Mouse (Mus musculus) limb, embryonic 10.5 days (tissue): ENCODE data around the gene Peli2. TPM values are rescaled to one million over a fixed set of nuclear protein-coding genes. Genes with fewer than 3 reads are reported as not detected.
A peak's percentile ranks its signal among the peaks of the same experiment; 100 is the strongest.

Experiments used
- DNase-seq: peaks from one replicate; pipeline ENCODE4 v3.0.0-alpha.2; 2017; ENCODE audit warnings: low spot score
- H3K27ac ChIP-seq: fragments of 300-500 bp; sonication (generic); 2 replicates; pipeline ENCODE4 v1.5.1; 2016; ENCODE audit warnings: mild to moderate bottlenecking
- H3K27me3 ChIP-seq: fragments of 300-500 bp; sonication (generic); 2 replicates; pipeline ENCODE4 v1.6.1; 2016; ENCODE audit warnings: low read depth, mild to moderate bottlenecking; ENCODE audit not compliant: poor library complexity, severe bottlenecking
- H3K36me3 ChIP-seq: fragments of 300-500 bp; sonication (generic); 2 replicates; pipeline ENCODE4 v1.6.1; 2016; ENCODE audit warnings: mild to moderate bottlenecking, moderate library complexity
- H3K4me1 ChIP-seq: fragments of 300-500 bp; sonication (generic); 2 replicates; pipeline ENCODE4 v1.6.1; 2016
- H3K4me3 ChIP-seq: fragments of 300-500 bp; sonication (generic); 2 replicates; pipeline ENCODE4 v1.5.1; 2016; ENCODE audit warnings: mild to moderate bottlenecking, moderate library complexity
- H3K9me3 ChIP-seq: fragments of 300-500 bp; sonication (generic); replicated peaks from 2 replicates; pipeline ENCODE4 v1.6.1; 2016; ENCODE audit warnings: mild to moderate bottlenecking
- WGBS: fragments of 180-500 bp; shearing (Covaris S2); methylation state at CpG from one replicate; pipeline ENCODE4 v1.1.7; 2016; 5-methylcytosine and 5-hydroxymethylcytosine counted together
- polyA plus RNA-seq: library from polyadenylated mRNA; unstranded; fragments of >200 nt; fragmentation: Nextera tagmentation; extraction: Ambion mirVana; gene quantifications from 2 replicates; pipeline ENCODE4 v1.2.1, GENCODE M21; 2016

Gene Peli2
- polyA plus RNA-seq, 1 experiment from 2014 or later, result 7.3 TPM

- Histone ChIP-seq H3K36me3 (no peaks in the 10 kb centered on the region), H3K4me1 (peaks cover 55% of the 10 kb centered on the region), H3K27me3 (no peaks in the 10 kb centered on the region), H3K4me3 (no peak overlapping the region), H3K27ac (no peak overlapping the region), H3K9me3 (no peaks in the 10 kb centered on the region)
- DNase-seq, result no peak
- 54% methylated on average over 17 of the region's 17 CpGs for WGBS
These were observed 81.7 kb downstream of the Peli2 start for GRCm38 (mm10) chr14:48202096-48203036.

GRCm38 (mm10) chr14:48205044-48205443 lies 84.4 kb downstream of the Peli2 start:
- H3K27ac ChIP-seq, result no peak overlapping the region
- no peaks in the 10 kb centered on the region for H3K36me3 ChIP-seq
- H3K27me3 ChIP-seq, result no peaks in the 10 kb centered on the region
- no peaks in the 10 kb centered on the region for H3K9me3 ChIP-seq
- 54% methylated on average over 10 of the region's 10 CpGs for WGBS
- DNase-seq, result no peak
- peaks cover 48% of the 10 kb centered on the region for H3K4me1 ChIP-seq
- H3K4me3 ChIP-seq, result no peak overlapping the region

GRCm38 (mm10) chr14:48205635-48206034 lies 85.0 kb downstream of the Peli2 start:
- Histone ChIP-seq H3K4me3 (no peak overlapping the region), H3K36me3 (no peaks in the 10 kb centered on the region), H3K4me1 (peaks cover 42% of the 10 kb centered on the region), H3K27ac (no peak overlapping the region), H3K27me3 (no peaks in the 10 kb centered on the region), H3K9me3 (no peaks in the 10 kb centered on the region)
- 71% methylated on average over 11 of the region's 11 CpGs for WGBS
- no peak for DNase-seq

- Histone ChIP-seq H3K27ac (0 out of 2 replicates have a peak overlapping the region, but pooled peaks have one; percentile 25), H3K4me1 (peaks cover 30% of the 10 kb centered on the region), H3K36me3 (no peaks in the 10 kb centered on the region), H3K9me3 (no peaks in the 10 kb centered on the region), H3K27me3 (no peaks in the 10 kb centered on the region), H3K4me3 (no peak overlapping the region)
- 47% methylated on average over 15 of the region's 15 CpGs for WGBS
- no peak for DNase-seq
These were observed 86.5 kb downstream of the Peli2 start for GRCm38 (mm10) chr14:48207119-48207518.

GRCm38 (mm10) chr14:48207746-48208640 lies 87.4 kb downstream of the Peli2 start:
- Histone ChIP-seq H3K36me3 (no peaks in the 10 kb centered on the region), H3K9me3 (no peaks in the 10 kb centered on the region), H3K27ac (no peak overlapping the region), H3K4me1 (peaks cover 24% of the 10 kb centered on the region), H3K27me3 (no peaks in the 10 kb centered on the region), H3K4me3 (no peak overlapping the region)
- 80% methylated on average over 12 of the region's 12 CpGs for WGBS
- DNase-seq, result no peak

GRCm38 (mm10) chr14:48209436-48209835 lies 88.8 kb downstream of the Peli2 start:
- no peaks in the 10 kb centered on the region for H3K27me3 ChIP-seq
- peaks cover 26% of the 10 kb centered on the region for H3K4me1 ChIP-seq
- no peak for DNase-seq
- 93% methylated on average over 5 of the region's 5 CpGs for whole genome bisulfite sequencing
- no peak overlapping the region for H3K27ac ChIP-seq
- no peak overlapping the region for H3K4me3 ChIP-seq
- H3K9me3 ChIP-seq, result no peaks in the 10 kb centered on the region
- H3K36me3 ChIP-seq, result no peaks in the 10 kb centered on the region

- Histone ChIP-seq H3K4me1 (peaks cover 23% of the 10 kb centered on the region), H3K9me3 (no peaks in the 10 kb centered on the region), H3K27ac (no peak overlapping the region), H3K27me3 (no peaks in the 10 kb centered on the region), H3K36me3 (no peaks in the 10 kb centered on the region), H3K4me3 (no peak overlapping the region)
- 89% methylated on average over 9 of the region's 9 CpGs for WGBS
- DNase-seq, result no peak
These were observed 89.5 kb downstream of the Peli2 start for GRCm38 (mm10) chr14:48210089-48210488.

GRCm38 (mm10) chr14:48211526-48211925 lies 90.9 kb downstream of the Peli2 start:
- whole genome bisulfite sequencing, result 85% methylated on average over 8 of the region's 8 CpGs
- Histone ChIP-seq H3K27ac (no peak overlapping the region), H3K27me3 (no peaks in the 10 kb centered on the region), H3K4me3 (no peak overlapping the region), H3K9me3 (no peaks in the 10 kb centered on the region), H3K4me1 (peaks cover 16% of the 10 kb centered on the region), H3K36me3 (no peaks in the 10 kb centered on the region)
- no peak for DNase-seq

GRCm38 (mm10) chr14:48212839-48213238 lies 92.2 kb downstream of the Peli2 start:
- WGBS, result 95% methylated on average over 11 of the region's 11 CpGs
- Histone ChIP-seq H3K9me3 (no peaks in the 10 kb centered on the region), H3K36me3 (no peaks in the 10 kb centered on the region), H3K4me1 (peaks cover 6% of the 10 kb centered on the region; the same call in 1 of the 2 replicates), H3K27ac (no peak overlapping the region), H3K4me3 (no peak overlapping the region), H3K27me3 (no peaks in the 10 kb centered on the region)
- DNase-seq, result no peak

- Histone ChIP-seq H3K27ac (no peak overlapping the region), H3K9me3 (no peaks in the 10 kb centered on the region), H3K4me3 (no peak overlapping the region), H3K27me3 (no peaks in the 10 kb centered on the region), H3K36me3 (no peaks in the 10 kb centered on the region), H3K4me1 (peaks cover 4% of the 10 kb centered on the region; the same call in 1 of the 2 replicates)
- no peak for DNase-seq
- 93% methylated on average over 15 of the region's 15 CpGs for WGBS
These were observed 93.0 kb downstream of the Peli2 start for GRCm38 (mm10) chr14:48213593-48213992.

- Histone ChIP-seq H3K9me3 (no peaks in the 10 kb centered on the region), H3K27me3 (no peaks in the 10 kb centered on the region), H3K36me3 (no peaks in the 10 kb centered on the region; the same call in 1 of the 2 replicates), H3K27ac (no peak overlapping the region), H3K4me3 (no peak overlapping the region), H3K4me1 (peaks cover 12% of the 10 kb centered on the region; the same call in 1 of the 2 replicates)
- WGBS, result 90% methylated on average over 9 of the region's 9 CpGs
- no peak for DNase-seq
These were observed 101.4 kb downstream of the Peli2 start for GRCm38 (mm10) chr14:48222051-48222450.

GRCm38 (mm10) chr14:48222684-48223083 lies 102.1 kb downstream of the Peli2 start:
- no peaks in the 10 kb centered on the region; the same call in 1 of the 2 replicates for H3K36me3 ChIP-seq
- WGBS, result 90% methylated on average over 9 of the region's 9 CpGs
- H3K27ac ChIP-seq, result no peak overlapping the region
- DNase-seq, result no peak
- H3K27me3 ChIP-seq, result no peaks in the 10 kb centered on the region
- H3K4me3 ChIP-seq, result no peak overlapping the region
- no peaks in the 10 kb centered on the region for H3K9me3 ChIP-seq
- peaks cover 12% of the 10 kb centered on the region; the same call in 1 of the 2 replicates for H3K4me1 ChIP-seq
